7 mouse cellular contexts compared by ENCODE assay signal in genomic region chr7:126200178-126200996, GRCm38 (mm10). TPM values are rescaled to one million over a fixed set of nuclear protein-coding genes. Genes with fewer than 3 reads are reported as not detected.
DNase-seq lines count a peak whose midpoint lies in the region; ATAC-seq and TF ChIP-seq lines count a peak whose summit lies in the region.

Xpo6 (minus strand) TSS chr7:126200501.

- peak; percentile 33 for TF ChIP-seq CTCF in intestine, postnatal 0 days (IDR thresholded peaks at IDR 0.05; ENCODE audit: low read depth)
- no peak for TF ChIP-seq CTCF in small intestine, adult 2 months (IDR thresholded peaks at IDR 0.05; ENCODE audit: extremely low read depth, insufficient read length, insufficient replicate concordance, low read depth, low read length)

- peak; percentile 93 for DNase-seq in adrenal gland, adult 8-10 months
- DNase-seq in embryo, embryonic 9.5 days (ENCODE audit: extremely low spot score): peak; percentile 95
- DNase-seq in gonadal fat pad, adult 2 months (ENCODE audit: low read depth): peak; percentile 46
- DNase-seq in left cerebral cortex, postnatal 4 days: peak; percentile 99

- no peaks in the 10 kb centered on the region for H3K36me3 ChIP-seq in intestine, postnatal 0 days (ENCODE audit: control insufficient read depth, insufficient read depth)
- no peaks in the 10 kb centered on the region for H3K36me3 ChIP-seq in midbrain, embryonic 12.5 days
- no peaks in the 10 kb centered on the region for H3K36me3 ChIP-seq in small intestine, adult 2 months (ENCODE audit: control insufficient read depth, insufficient read depth, low read length)

- peak within 1 kb of the TSS; percentile 91 for H3K27ac ChIP-seq in intestine, postnatal 0 days (ENCODE audit: low read depth, low read length)
- peak within 1 kb of the TSS; percentile 85 for H3K27ac ChIP-seq in midbrain, embryonic 12.5 days (replicated peaks)
- H3K27ac ChIP-seq in small intestine, adult 2 months (ENCODE audit: insufficient read depth, low read depth, low read length): peak within 1 kb of the TSS; percentile 58

- H3K4me1 ChIP-seq in intestine, postnatal 0 days (replicated peaks; ENCODE audit: control insufficient read depth, insufficient read depth, low read length): no peaks in the 10 kb centered on the region
- H3K4me1 ChIP-seq in midbrain, embryonic 12.5 days: peaks cover 15% of the 10 kb centered on the region
- H3K4me1 ChIP-seq in small intestine, adult 2 months (ENCODE audit: control insufficient read depth, insufficient read depth, insufficient read length, low read length): peaks cover 8% of the 10 kb centered on the region; the same call in 1 of the 2 replicates

- peak within 1 kb of the TSS; percentile 98 for H3K9ac ChIP-seq in intestine, postnatal 0 days (ENCODE audit: low read depth, low read length)
- H3K9ac ChIP-seq in midbrain, embryonic 12.5 days (replicated peaks): peak within 1 kb of the TSS; percentile 88

- TF ChIP-seq POLR2A in small intestine, adult 2 months (IDR thresholded peaks at IDR 0.05; ENCODE audit: low read depth, low read length): peak; percentile 68

- H3K27me3 ChIP-seq in intestine, postnatal 0 days (replicated peaks; ENCODE audit: control insufficient read depth, insufficient read depth, low read length): no peaks in the 10 kb centered on the region
- H3K27me3 ChIP-seq in midbrain, embryonic 12.5 days: no peaks in the 10 kb centered on the region
- H3K27me3 ChIP-seq in small intestine, adult 2 months (ENCODE audit: control insufficient read depth, insufficient read depth, low read length): no peaks in the 10 kb centered on the region

- no peaks in the 10 kb centered on the region for H3K9me3 ChIP-seq in intestine, postnatal 0 days (ENCODE audit: control insufficient read depth)
- no peaks in the 10 kb centered on the region for H3K9me3 ChIP-seq in midbrain, embryonic 12.5 days

- under 1% methylated on average over 57 of the region's 57 CpGs for WGBS in intestine, postnatal 0 days
- 1% methylated on average over 46 of the region's 57 CpGs for WGBS in midbrain, embryonic 12.5 days
- under 1% methylated on average over 54 of the region's 57 CpGs for WGBS in small intestine, adult 2 months

- intact Hi-C loops in left cerebral cortex, postnatal 4 days (cut with DNase I): no loop called here

- peak within 1 kb of the TSS; percentile 91 for H3K4me3 ChIP-seq in intestine, postnatal 0 days (ENCODE audit: low read depth, low read length)
- H3K4me3 ChIP-seq in midbrain, embryonic 12.5 days: peak within 1 kb of the TSS; percentile 78
- peak within 1 kb of the TSS; percentile 90 for H3K4me3 ChIP-seq in small intestine, adult 2 months (ENCODE audit: low read depth, low read length)

- peak within 1 kb of the TSS; percentile 94 for H3K4me2 ChIP-seq in intestine, postnatal 0 days (replicated peaks; ENCODE audit: low read depth)
- peak within 1 kb of the TSS; percentile 79 for H3K4me2 ChIP-seq in midbrain, embryonic 12.5 days (replicated peaks)

- ATAC-seq in intestine, postnatal 0 days: peak; percentile 96
- ATAC-seq in midbrain, embryonic 12.5 days (ENCODE audit: low FRiP score, low read depth): peak; percentile 98

RNA-seq across cellular contexts. Expression of gene Xpo6, which starts in this region (rescaled TPM):
- 100 to 1,000 TPM in 3 of 4 experiments, 10 to 100 TPM in 1; 96.9 to 142 (median 114) TPM for total RNA-seq in adrenal gland, adult 8-10 months (2022)
- 133 and 151 TPM in 2 replicates for polyA plus RNA-seq in gonadal fat pad, adult 2 months (2012; rRNA removed)
- 20.0 and 22.6 TPM in 2 replicates for polyA plus RNA-seq in intestine, postnatal 0 days (2015; fragmentation: Nextera tagmentation; extraction: Ambion mirVana)
- total RNA-seq in left cerebral cortex, postnatal 4 days (2021): 100 to 1,000 TPM; 105 to 107 TPM
- 68.3 and 76.6 TPM in 2 replicates for polyA plus RNA-seq in midbrain, embryonic 12.5 days (2016; fragmentation: Nextera tagmentation; extraction: Ambion mirVana)
- polyA plus RNA-seq in small intestine, adult 2 months (2012; rRNA removed): 95.0 and 145 TPM in 2 replicates

Comparison
In these comparisons a context has a peak if more than half of its experiments do, and no peak if none do; other contexts are left out.
1. Peak in every context shown above with its lines: DNase-seq, ATAC-seq, H3K4me3 ChIP-seq and H3K27ac ChIP-seq.
2. DNase-seq: peak in every context shown above with its lines; median percentile 99 in left cerebral cortex, postnatal 4 days; 95 in embryo, embryonic 9.5 days; 93 in adrenal gland, adult 8-10 months; 46 in gonadal fat pad, adult 2 months.